Comparison of ENCODE assay signal across 29 mouse cellular contexts in the genomic region with DNA sequence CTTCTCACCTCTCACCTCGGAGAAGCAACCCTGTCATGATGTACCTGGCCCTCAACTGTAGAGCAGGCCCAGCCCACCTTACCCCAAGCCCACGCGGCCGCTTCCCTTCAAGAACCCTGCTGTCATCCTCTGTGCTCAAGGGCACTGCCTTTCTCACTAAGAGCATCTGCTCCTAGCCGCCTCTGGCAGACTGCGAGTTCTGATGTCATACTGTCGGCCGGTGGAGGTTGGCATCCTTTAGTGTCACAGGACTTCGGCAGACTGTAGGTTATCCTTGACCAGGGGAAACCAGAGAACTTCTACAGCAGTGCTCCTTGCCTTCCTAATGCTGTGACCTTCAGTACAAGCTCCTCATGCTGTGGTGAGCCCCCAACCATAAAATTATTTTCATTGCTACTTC. TPM values are rescaled to one million over a fixed set of nuclear protein-coding genes. Genes with fewer than 3 reads are reported as not detected.
DNase-seq lines count a peak whose midpoint lies in the region; TF ChIP-seq lines count a peak whose summit lies in the region.
"Had no signal": no experiment of that assay in that cellular context is flagged by ENCODE, and none has a peak within 500 bp of the region (broad histone marks: within the 10 kb centered on the region; RNA-seq: fewer than 3 reads in every experiment).

No protein-coding gene starts in this region.

- no peak for TF ChIP-seq CTCF in cerebellum, adult 2 months (IDR thresholded peaks at IDR 0.05; ENCODE audit: borderline replicate concordance, insufficient read depth, low read depth, low read length)

- H3K27me3 ChIP-seq in cerebellum, adult 2 months (ENCODE audit: control insufficient read depth, insufficient read depth, low read length) = no peaks in the 10 kb centered on the region
- H3K27me3 ChIP-seq: CH12.LX; forebrain, embryonic 13.5 days; hindbrain, embryonic 13.5 days; intestine, embryonic 15.5 days; Patski had no signal

- no peak for TF ChIP-seq POLR2A in cerebellum, adult 2 months (IDR thresholded peaks at IDR 0.05; ENCODE audit: borderline replicate concordance, insufficient read depth, low read length)

- no peaks in the 10 kb centered on the region for H3K4me1 ChIP-seq in cerebellum, adult 2 months (ENCODE audit: control insufficient read depth, insufficient read depth, low read length)
- H3K4me1 ChIP-seq: forebrain, embryonic 10.5 days; forebrain, embryonic 13.5 days; hindbrain, embryonic 10.5 days; hindbrain, embryonic 13.5 days; intestine, embryonic 15.5 days had no signal

- no peak overlapping the region for H3K4me3 ChIP-seq in cerebellum, adult 2 months (replicated peaks; ENCODE audit: insufficient read depth, low read depth, low read length)
- H3K4me3 ChIP-seq: forebrain, embryonic 10.5 days; forebrain, embryonic 13.5 days; heart, adult 2 months; hindbrain, embryonic 10.5 days; hindbrain, embryonic 13.5 days; intestine, embryonic 15.5 days had no signal

- 75% methylated on average over 9 of the region's 9 CpGs for WGBS in cerebellum, adult 2 months

- DNase-seq in cerebellum, adult 2 months = peak; percentile 26 to 33
- no peak for DNase-seq in cerebellum, adult 8-10 months
- peak; percentile 55 for DNase-seq in gastrocnemius, adult 18-20 months (ENCODE audit: low spot score)
- DNase-seq in gastrocnemius, postnatal 10 days = no peak
- peak; percentile 19 for DNase-seq in heart, adult 8-10 months (ENCODE audit: low spot score)
- no peak for DNase-seq in heart, adult 11 months
- no peak for DNase-seq in lung, postnatal 25 days (ENCODE audit: low spot score)
- DNase-seq: adrenal gland, postnatal 10 days; heart, adult 2 months had no signal

- no peak overlapping the region for H3K27ac ChIP-seq in cerebellum, adult 2 months (ENCODE audit: insufficient read depth, low read length)
- H3K27ac ChIP-seq: forebrain, embryonic 10.5 days; forebrain, embryonic 13.5 days; heart, adult 2 months; hindbrain, embryonic 10.5 days; hindbrain, embryonic 13.5 days; intestine, embryonic 15.5 days had no signal

RNA-seq across cellular contexts. Expression of a gene that starts 46.1 kb away (rescaled TPM):
- 68.2 and 80.4 TPM in 2 replicates for polyA plus RNA-seq in cerebellum, adult 2 months (2012; rRNA removed)
- total RNA-seq in gastrocnemius, adult 18-20 months (2021) = 1 to 10 TPM; 3.2 to 3.5 TPM
- 10 to 100 TPM; 11.0 to 16.9 TPM for total RNA-seq in gastrocnemius, postnatal 10 days (2021)
- 1 to 10 TPM; 7.6 to 9.2 (median 8.4) TPM for total RNA-seq in heart, adult 8-10 months (2022)

RNA-seq across cellular contexts. Expression of a gene that starts 49.1 kb away (rescaled TPM):
- not detected in 2 replicates for polyA plus RNA-seq in cerebellum, adult 2 months (2012; rRNA removed)
- not detected for total RNA-seq in gastrocnemius, adult 18-20 months (2021)
- total RNA-seq in gastrocnemius, postnatal 10 days (2021) = not detected
- 1 to 10 TPM in 1 of 4 experiments, not detected in 3; 3.1 TPM for total RNA-seq in heart, adult 8-10 months (2022)
- total RNA-seq: adrenal gland, postnatal 36 days; CH12.LX; gastrocnemius, adult 8-10 months; gastrocnemius, postnatal 36 days; heart, adult 2 months; heart, postnatal 36 days had no signal
- polyA plus RNA-seq: embryonic facial prominence, embryonic 11.5 days; embryonic facial prominence, embryonic 14.5 days; forebrain, embryonic 10.5 days; forebrain, embryonic 16.5 days; G1E; heart, adult 2 months; heart, embryonic 11.5 days; heart, embryonic 14.5 days; heart, postnatal 0 days; hindbrain, embryonic 10.5 days; hindbrain, embryonic 13.5 days; hindbrain, embryonic 16.5 days; Patski had no signal

RNA-seq across cellular contexts. Expression of a gene that starts 51.4 kb away (rescaled TPM):
- polyA plus RNA-seq in cerebellum, adult 2 months (2012; rRNA removed) = 31.3 and 35.5 TPM in 2 replicates
- 10 to 100 TPM; 59.1 to 63.4 TPM for total RNA-seq in gastrocnemius, adult 18-20 months (2021)
- total RNA-seq in gastrocnemius, postnatal 10 days (2021) = 10 to 100 TPM; 45.1 to 56.7 TPM
- total RNA-seq in heart, adult 8-10 months (2022) = 10 to 100 TPM; 46.5 to 61.5 (median 54.6) TPM

RNA-seq across cellular contexts. Expression of a gene that starts 57.7 kb away (rescaled TPM):
- not detected in 2 replicates for polyA plus RNA-seq in cerebellum, adult 2 months (2012; rRNA removed)
- total RNA-seq in gastrocnemius, adult 18-20 months (2021) = under 1 TPM in 1 of 2 experiments, not detected in 1; 0.23 TPM
- total RNA-seq in gastrocnemius, postnatal 10 days (2021) = under 1 TPM; 0.21 to 0.38 TPM
- under 1 TPM in 3 of 4 experiments, not detected in 1; 0.22 to 0.49 (median 0.25) TPM for total RNA-seq in heart, adult 8-10 months (2022)
- total RNA-seq: adrenal gland, adult 18-20 months; adrenal gland, postnatal 10 days; adrenal gland, postnatal 36 days; gastrocnemius, adult 8-10 months had no signal
- polyA plus RNA-seq: embryonic facial prominence, embryonic 11.5 days; forebrain, embryonic 10.5 days; forebrain, embryonic 13.5 days; forebrain, embryonic 16.5 days; G1E; heart, embryonic 11.5 days; heart, embryonic 14.5 days; heart, postnatal 0 days; hindbrain, embryonic 10.5 days; hindbrain, embryonic 13.5 days; hindbrain, embryonic 16.5 days; intestine, embryonic 15.5 days; Patski had no signal

Comparison
In these comparisons a context has a peak if more than half of its experiments do, and no peak if none do; other contexts are left out.
1. DNase-seq: peak in cerebellum, adult 2 months (2 of 2), gastrocnemius, adult 18-20 months (single experiment) and heart, adult 8-10 months (single experiment); none in cerebellum, adult 8-10 months (single experiment), gastrocnemius, postnatal 10 days (single experiment), heart, adult 11 months (single experiment) and lung, postnatal 25 days (single experiment).